Mouse (Mus musculus): ENCODE results near the gene AL731706.1.

AL731706.1 gene

DNA sequence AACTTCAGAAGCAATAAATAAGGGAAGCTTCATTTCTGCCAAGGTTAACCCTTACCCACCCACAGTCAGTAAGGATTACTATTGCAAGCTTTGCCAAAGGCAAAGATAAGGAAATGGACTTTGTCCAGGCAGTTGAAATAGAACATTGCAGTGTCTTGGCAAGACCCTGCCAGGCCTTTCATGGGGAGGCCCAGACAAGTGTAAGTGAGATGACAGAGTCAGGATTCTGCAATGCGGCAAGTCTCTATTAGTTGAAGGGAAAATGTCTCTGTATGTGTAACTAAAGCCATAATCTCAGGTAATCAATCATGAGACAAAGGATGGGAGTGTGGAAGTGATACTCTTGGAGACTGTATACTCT, 56.5 kb downstream of the AL731706.1 start:
- in situ Hi-C loops (cut with MboI) = no loop called here

GRCm38 (mm10) chr2:136833976-136834714, 57.0 kb downstream of the AL731706.1 start:
- in situ Hi-C loops (cut with MboI) = no loop called here

DNA sequence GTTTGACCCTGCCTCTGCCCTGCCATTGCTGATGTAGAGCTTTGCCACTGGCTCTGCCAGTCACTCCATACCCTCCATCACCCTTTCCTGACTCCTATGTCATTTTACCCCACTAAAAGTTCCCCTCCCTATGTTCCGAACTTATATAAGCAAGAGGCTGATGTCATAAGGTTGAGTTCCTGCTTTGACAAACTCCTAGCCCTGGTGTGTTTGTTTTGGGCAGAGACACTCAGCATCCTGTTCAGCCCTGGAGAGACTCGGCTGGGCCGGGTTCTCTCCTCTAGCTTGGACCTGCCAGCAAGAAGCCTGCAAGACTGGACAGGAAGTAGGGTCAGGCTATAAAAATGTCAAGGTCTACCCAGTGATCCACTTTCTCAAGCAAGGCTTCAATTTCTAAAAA, 58.3 kb downstream of the AL731706.1 start:
- in situ Hi-C loops (cut with MboI) = no loop called here
